Mouse (Mus musculus) neural tube, embryonic 11.5 days (tissue): ENCODE measurements around the gene Gpr37l1. TPM values are rescaled to one million over a fixed set of nuclear protein-coding genes. Genes with fewer than 3 reads are reported as not detected.

Experiments
- ATAC-seq: fragments of 200-750 bp; cut with Nextera tagmentation; 2 replicates; pipeline ENCODE4 v1.8.0; 2017; ENCODE audit warnings: moderate number of reproducible peaks, mild to moderate bottlenecking, moderate TSS enrichment, moderate library complexity; ENCODE audit not compliant: insufficient read depth, low FRiP score, low TSS enrichment
- DNase-seq: peaks from one replicate; pipeline ENCODE4 v3.0.0-alpha.2; 2015; ENCODE audit warnings: low spot score
- H3K27ac ChIP-seq: fragments of 300-500 bp; sonication (generic); 2 replicates; pipeline ENCODE4 v1.5.1; 2014; ENCODE audit warnings: low read depth, mild to moderate bottlenecking, low read length
- H3K27me3 ChIP-seq: fragments of 300-500 bp; sonication (generic); 2 replicates; pipeline ENCODE4 v1.6.1; 2014; ENCODE audit warnings: mild to moderate bottlenecking, low read length, mixed read lengths; ENCODE audit not compliant: control insufficient read depth, insufficient read depth
- H3K36me3 ChIP-seq: fragments of 300-500 bp; sonication (generic); 2 replicates; pipeline ENCODE4 v1.6.1; 2014; ENCODE audit warnings: mild to moderate bottlenecking, low read length, moderate library complexity, mixed read lengths; ENCODE audit not compliant: control insufficient read depth, insufficient read depth
- H3K4me1 ChIP-seq: fragments of 300-500 bp; sonication (generic); 2 replicates; pipeline ENCODE4 v1.6.1; 2014; ENCODE audit warnings: low read length, mixed read lengths; ENCODE audit not compliant: control insufficient read depth, insufficient read depth
- H3K4me2 ChIP-seq: fragments of 300-500 bp; sonication (generic); 2 replicates; pipeline ENCODE4 v1.6.1; 2014; ENCODE audit warnings: low read depth, mild to moderate bottlenecking, moderate library complexity
- H3K4me3 ChIP-seq: fragments of 300-500 bp; sonication (generic); 2 replicates; pipeline ENCODE4 v1.5.1; 2014; ENCODE audit warnings: low read depth, low read length
- H3K9ac ChIP-seq: fragments of 300-500 bp; sonication (generic); 2 replicates; pipeline ENCODE4 v1.6.1; 2014; ENCODE audit warnings: mild to moderate bottlenecking, low read length
- H3K9me3 ChIP-seq: fragments of 300-500 bp; sonication (generic); 2 replicates; pipeline ENCODE4 v1.6.1; 2016; ENCODE audit warnings: low read length; ENCODE audit not compliant: control insufficient read depth
- WGBS: fragments of 180-500 bp; shearing (Covaris S2); extraction: QIAGEN DNeasy Blood & Tissue Kit; methylation state at CpG from one replicate; pipeline ENCODE4 v1.1.7; 2014; 5-methylcytosine and 5-hydroxymethylcytosine counted together
- polyA plus RNA-seq: library from polyadenylated mRNA; unstranded; fragments of >200 nt; fragmentation: Nextera tagmentation; extraction: Ambion mirVana; gene quantifications from 2 replicates; pipeline ENCODE4 v1.2.1, GENCODE M21; 2014

The Gpr37l1 gene
- polyA plus RNA-seq, 1 experiment from 2014 or later, result not detected

DNA sequence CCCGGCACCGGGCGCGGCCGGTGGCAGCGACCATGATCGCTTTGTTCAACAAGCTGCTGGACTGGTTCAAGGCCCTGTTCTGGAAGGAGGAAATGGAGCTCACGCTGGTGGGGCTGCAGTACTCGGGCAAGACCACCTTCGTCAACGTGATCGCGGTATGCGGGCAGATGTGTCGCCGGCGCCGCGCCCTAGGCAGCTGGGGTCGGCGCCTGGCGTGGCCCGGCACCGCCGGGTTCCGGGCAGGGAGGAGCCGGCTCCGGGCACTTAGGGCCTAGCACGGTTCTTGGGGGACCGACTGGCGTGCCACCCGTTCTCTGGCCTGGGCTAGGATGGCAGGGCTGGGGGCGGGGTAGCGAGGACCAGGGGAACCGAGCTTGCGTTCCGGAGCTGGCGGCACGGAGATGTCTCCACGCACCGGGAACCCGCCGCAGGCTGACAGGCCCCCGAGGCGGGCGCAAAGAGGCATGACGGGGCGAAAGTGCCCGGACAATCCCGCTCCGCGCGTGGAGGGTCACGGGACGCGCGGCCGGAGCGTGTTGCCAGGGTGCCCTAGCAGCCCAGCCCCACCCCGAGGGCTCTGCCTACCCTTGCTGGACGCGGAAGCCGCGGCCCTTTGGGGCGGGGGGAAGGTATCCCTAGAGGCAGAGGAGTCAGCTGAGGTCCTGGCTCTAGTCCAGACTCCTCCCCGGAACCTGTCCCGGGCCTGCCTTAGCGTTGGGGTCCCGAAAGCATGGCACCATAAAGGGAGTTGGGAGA lies 20.4 kb downstream of the Gpr37l1 start:
- 0% methylated on average over 69 of the region's 69 CpGs for WGBS
- Histone ChIP-seq H3K4me2 (peak overlapping the region; percentile 92), H3K9ac (peak overlapping the region; percentile 92), H3K4me1 (peaks cover 8% of the 10 kb centered on the region), H3K4me3 (peak overlapping the region; percentile 90), H3K27me3 (peaks cover 5% of the 10 kb centered on the region; the same call in 1 of the 2 replicates), H3K27ac (peak overlapping the region; percentile 75), H3K36me3 (no peaks in the 10 kb centered on the region), H3K9me3 (no peaks in the 10 kb centered on the region)
- peak; percentile 71 for DNase-seq
- ATAC-seq, result peak; percentile 75

DNA sequence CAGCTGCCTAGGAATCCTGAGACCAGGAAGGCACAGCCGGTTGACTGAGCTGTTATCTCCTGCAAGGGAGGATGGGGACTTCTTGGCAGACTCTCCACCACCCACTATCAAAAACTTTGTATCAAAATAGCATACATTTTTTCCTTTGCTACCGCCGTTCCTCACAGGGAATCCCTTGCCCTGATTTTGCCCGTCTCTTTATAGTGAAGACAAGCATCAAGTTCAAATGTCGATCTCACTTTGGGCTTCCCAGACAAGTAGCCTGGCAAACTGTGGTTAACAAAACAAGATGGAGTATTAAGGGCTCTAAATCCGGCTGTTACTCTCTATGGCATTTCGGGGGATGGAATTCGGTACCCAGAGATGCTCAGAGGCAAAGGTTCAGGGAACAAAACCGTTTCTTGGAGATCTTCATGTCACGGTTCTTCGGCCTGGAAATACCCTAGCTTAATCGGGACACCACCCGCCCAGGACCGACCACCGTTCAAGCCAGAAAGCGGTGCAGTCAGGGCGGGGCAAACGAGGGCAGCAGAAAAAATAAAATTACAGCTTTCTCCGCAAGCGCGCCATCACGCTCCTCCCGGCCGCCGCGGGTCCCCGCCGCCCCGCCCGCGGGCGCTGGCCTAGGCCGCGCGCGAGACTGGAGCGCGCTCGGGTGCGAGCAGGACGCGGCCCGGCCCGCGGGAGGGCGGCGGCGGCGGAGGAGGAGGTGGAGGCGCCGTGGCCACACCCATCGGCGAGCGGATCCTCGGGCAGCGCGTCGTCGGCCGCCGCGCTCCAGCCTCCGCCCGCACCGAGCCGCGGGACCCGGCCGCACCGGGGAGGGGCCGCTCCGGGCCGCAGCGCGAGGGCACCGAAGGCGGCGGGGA lies 21.2 kb downstream of the Gpr37l1 start, which contains the start of gene Arl8a:
TSS of gene Arl8a (plus strand) at position 748 of the 869 bp plus-strand sequence.
- WGBS, result under 1% methylated on average over 58 of the region's 78 CpGs
- Histone ChIP-seq H3K4me1 (peaks cover 8% of the 10 kb centered on the region), H3K27ac (peak within 1 kb of the TSS; percentile 75), H3K36me3 (no peaks in the 10 kb centered on the region), H3K9me3 (no peaks in the 10 kb centered on the region), H3K27me3 (peaks cover 5% of the 10 kb centered on the region; the same call in 1 of the 2 replicates), H3K9ac (peak within 1 kb of the TSS; percentile 92), H3K4me2 (peak within 1 kb of the TSS; percentile 92), H3K4me3 (peak within 1 kb of the TSS; percentile 90)
- DNase-seq (peak; percentile 90), ATAC-seq (peak; percentile 71)

DNA sequence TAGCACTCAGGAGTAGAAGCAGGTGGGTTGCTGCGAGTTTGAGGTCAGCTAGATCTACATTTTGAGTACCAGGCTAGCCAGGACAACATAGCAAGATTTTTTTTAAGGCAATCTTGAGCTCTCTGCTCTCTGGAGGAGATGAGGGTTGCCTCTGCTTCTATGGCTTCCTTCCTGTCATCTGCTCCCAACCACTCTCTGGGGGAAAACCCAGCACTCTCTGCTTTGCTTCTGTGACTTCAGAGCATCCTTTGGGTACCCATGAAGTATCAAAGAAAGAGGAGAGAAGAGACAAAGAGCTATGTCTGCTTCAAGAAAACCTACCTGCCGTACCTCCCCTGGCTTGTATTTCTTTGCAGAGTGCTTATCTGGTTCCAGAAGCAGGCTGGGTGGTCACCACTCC lies 23.5 kb downstream of the Gpr37l1 start:
- DNase-seq, result no peak
- 78% methylated on average over 2 of the region's 2 CpGs for WGBS

DNA sequence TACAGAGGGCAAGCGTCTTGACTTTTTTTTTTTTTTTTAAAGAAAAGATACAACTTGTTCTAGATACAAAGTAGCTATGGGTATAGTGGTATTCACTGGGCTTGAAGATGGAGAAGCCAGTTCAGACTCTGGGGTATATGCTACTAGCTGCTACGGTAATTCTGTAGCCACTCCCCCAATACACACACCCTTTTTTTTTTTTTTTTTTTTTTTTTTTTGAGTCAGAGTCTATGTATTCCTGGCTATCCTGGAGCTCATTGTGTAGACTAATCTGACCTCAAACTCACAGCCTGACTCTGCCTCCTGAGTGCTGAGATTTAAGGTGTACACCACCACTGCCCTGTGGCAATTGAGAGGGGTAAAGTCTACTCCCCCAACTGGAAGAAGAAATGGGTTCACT lies 25.0 kb downstream of the Gpr37l1 start:
- WGBS, result 75% methylated on average over 2 of the region's 2 CpGs
- no peak for DNase-seq
- Histone ChIP-seq H3K4me2 (no peak overlapping the region), H3K27ac (no peak overlapping the region), H3K4me1 (no peaks in the 10 kb centered on the region), H3K36me3 (no peaks in the 10 kb centered on the region), H3K9ac (no peak overlapping the region), H3K9me3 (no peaks in the 10 kb centered on the region), H3K4me3 (no peak overlapping the region), H3K27me3 (peaks cover 5% of the 10 kb centered on the region; the same call in 1 of the 2 replicates)
- ATAC-seq, result no peak

More for the DNA sequence above, 23.5 kb downstream of the Gpr37l1 start:
- H3K27ac ChIP-seq, result no peak overlapping the region
- H3K4me3 ChIP-seq, result no peak overlapping the region
- H3K36me3 ChIP-seq, result no peaks in the 10 kb centered on the region
- H3K4me1 ChIP-seq, result peaks cover 8% of the 10 kb centered on the region
- H3K27me3 ChIP-seq, result peaks cover 5% of the 10 kb centered on the region; the same call in 1 of the 2 replicates
- H3K4me2 ChIP-seq, result no peak overlapping the region
- H3K9me3 ChIP-seq, result no peaks in the 10 kb centered on the region
- ATAC-seq, result no peak
- H3K9ac ChIP-seq, result no peak overlapping the region

DNA sequence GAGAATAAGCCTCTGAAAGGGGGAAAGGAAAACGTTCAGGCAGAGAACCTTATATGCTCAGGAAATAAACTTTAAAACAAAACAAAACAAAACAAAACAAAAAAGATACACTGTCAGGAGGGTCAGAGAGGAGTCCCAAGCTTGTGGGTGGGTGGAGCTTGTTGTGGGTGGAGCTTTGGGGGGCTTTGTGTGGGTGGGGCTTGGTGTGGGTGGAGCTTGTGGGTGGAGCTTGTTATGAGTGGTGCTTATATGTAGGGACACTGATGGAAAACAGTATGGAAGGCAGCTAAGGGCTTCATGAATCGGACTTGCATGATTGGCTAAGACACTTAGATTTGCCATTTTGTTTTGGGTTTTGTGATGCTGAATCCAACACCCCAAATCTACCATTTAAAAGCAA lies 27.6 kb downstream of the Gpr37l1 start:
- Histone ChIP-seq H3K4me1 (no peaks in the 10 kb centered on the region), H3K9me3 (no peaks in the 10 kb centered on the region), H3K4me2 (no peak overlapping the region), H3K4me3 (no peak overlapping the region), H3K36me3 (no peaks in the 10 kb centered on the region), H3K9ac (no peak overlapping the region), H3K27me3 (0 out of 2 replicates have a peak, but pooled peaks cover 2% of the 10 kb centered on the region), H3K27ac (no peak overlapping the region)
- ATAC-seq (no peak), DNase-seq (no peak)
- 79% methylated on average over 2 of the region's 2 CpGs for WGBS

DNA sequence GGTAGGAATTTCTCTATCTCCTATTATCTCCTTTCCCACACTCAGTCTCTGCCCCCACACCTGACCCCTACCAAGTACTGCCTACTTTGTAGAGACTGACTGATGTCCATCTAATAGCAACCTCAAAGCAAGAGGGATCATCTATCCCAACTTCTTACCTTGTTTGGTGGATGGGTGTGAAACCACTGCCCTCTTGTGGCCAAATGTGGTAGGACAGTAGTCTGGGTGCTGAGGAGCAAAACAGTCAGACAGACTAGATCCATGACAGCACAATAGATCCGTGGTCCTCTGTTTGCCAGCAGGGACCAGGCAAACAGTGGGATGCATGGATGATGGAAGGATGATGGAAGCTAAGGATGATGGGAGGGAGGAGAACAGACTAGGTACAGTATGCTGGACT lies 31.0 kb downstream of the Gpr37l1 start:
- Histone ChIP-seq H3K4me1 (no peaks in the 10 kb centered on the region), H3K4me3 (no peak overlapping the region), H3K36me3 (no peaks in the 10 kb centered on the region), H3K4me2 (no peak overlapping the region), H3K27me3 (no peaks in the 10 kb centered on the region), H3K9me3 (no peaks in the 10 kb centered on the region), H3K27ac (no peak overlapping the region), H3K9ac (no peak overlapping the region)
- WGBS, result 18% methylated on average over 1 of the region's 1 CpGs
- ATAC-seq (peak; percentile 53; the same call in 1 of the 2 replicates), DNase-seq (peak; percentile 85)

DNA sequence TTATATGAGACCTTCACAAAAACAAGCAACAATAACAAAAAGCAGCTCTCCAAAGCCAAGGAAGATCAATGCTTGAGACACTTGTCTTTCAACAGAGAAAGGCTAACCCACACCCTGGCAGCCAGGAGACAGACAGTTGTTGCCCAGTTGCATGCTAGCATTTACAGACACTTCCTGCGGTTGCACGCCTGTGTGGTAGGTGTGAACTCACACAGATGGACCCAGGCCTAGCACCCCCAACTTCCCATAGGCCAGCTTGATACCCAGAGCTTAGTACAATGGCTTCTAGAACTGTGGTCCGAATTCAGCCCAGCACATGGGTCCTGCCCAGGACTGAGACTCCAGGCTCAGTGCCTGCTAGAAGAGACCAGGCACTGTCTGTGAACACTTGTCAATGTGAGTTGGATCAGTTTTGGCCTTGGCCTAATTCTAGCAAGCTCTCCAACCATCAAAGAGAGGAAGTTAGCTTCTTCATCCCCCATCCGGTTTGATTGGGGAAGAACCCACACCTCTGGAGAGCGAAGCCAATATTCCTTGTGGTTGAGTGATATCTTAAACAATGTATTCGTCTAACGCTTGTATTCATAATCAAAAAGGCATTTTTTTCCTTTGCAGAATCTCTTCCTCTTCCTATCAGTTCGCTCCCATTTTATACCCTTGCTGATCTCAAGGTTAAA lies 32.2 kb downstream of the Gpr37l1 start:
- no peak overlapping the region for H3K4me3 ChIP-seq
- H3K9ac ChIP-seq, result no peak overlapping the region
- ATAC-seq, result no peak
- H3K27ac ChIP-seq, result no peak overlapping the region
- H3K9me3 ChIP-seq, result no peaks in the 10 kb centered on the region
- H3K27me3 ChIP-seq, result no peaks in the 10 kb centered on the region
- 86% methylated on average over 8 of the region's 8 CpGs for WGBS
- H3K36me3 ChIP-seq, result no peaks in the 10 kb centered on the region
- DNase-seq, result no peak
- no peaks in the 10 kb centered on the region for H3K4me1 ChIP-seq
- H3K4me2 ChIP-seq, result no peak overlapping the region

DNA sequence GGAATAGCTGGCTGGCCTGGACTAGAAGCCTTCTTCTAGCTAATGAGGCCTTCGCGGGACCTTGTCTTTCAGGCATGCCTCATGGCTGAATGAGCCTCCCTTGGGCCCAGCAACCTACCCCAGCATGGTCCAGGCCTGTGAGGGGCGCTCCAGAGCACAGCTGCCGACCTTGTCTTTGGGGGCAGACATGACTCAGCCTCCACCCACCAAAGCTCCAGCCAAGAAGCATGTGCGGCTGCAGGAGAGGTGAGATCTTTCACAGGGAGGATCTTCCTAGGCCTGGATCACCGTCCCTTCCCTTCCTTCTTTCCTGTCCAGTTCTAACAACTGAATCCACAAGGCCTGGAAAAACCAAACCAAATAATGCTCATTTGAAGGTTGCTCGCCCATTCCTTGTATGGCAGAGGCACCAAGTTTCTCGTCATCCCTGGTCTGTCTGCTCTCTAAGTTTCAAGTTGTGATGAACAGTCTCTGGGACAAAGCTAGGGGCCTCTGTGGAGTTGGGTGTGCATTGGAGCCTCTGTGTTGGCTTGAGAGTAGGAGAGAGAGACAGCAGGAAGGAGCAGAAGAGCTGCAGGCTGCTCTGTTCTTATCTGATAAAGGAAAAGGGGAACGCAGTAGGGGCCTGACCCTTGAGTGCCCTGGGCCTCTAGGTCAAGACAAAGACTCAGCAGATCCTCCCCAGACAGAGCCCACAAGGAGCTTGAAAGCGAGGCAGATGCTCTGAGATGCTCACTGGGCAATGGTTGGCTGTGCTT lies 33.6 kb downstream of the Gpr37l1 start:
- Histone ChIP-seq H3K36me3 (no peaks in the 10 kb centered on the region), H3K27ac (no peak overlapping the region), H3K9me3 (no peaks in the 10 kb centered on the region), H3K4me3 (no peak overlapping the region), H3K4me1 (no peaks in the 10 kb centered on the region), H3K4me2 (no peak overlapping the region), H3K27me3 (no peaks in the 10 kb centered on the region), H3K9ac (no peak overlapping the region)
- no peak for ATAC-seq
- DNase-seq, result no peak
- 83% methylated on average over 10 of the region's 10 CpGs for WGBS
